Mouse (Mus musculus) liver, embryonic 14.5 days (tissue): ENCODE data around the gene Eno2.

Source experiments
- CTCF ChIP-seq: IDR thresholded peaks from 2 replicates; pipeline ENCODE4 v1.5.1; 2016; ENCODE audit warnings: antibody characterized with exemption, low read depth, control low read depth
- EP300 ChIP-seq: IDR thresholded peaks from 2 replicates; pipeline ENCODE4 v1.6.1; 2016; ENCODE audit warnings: antibody characterized with exemption, low read depth

- no peak for TF ChIP-seq CTCF
- no peak for TF ChIP-seq EP300
Measured at GRCm38 (mm10) chr6:124724472-124724871, 45.0 kb downstream of the Eno2 start.
